22 mouse cellular contexts compared by ENCODE assay signal in the genomic region with DNA sequence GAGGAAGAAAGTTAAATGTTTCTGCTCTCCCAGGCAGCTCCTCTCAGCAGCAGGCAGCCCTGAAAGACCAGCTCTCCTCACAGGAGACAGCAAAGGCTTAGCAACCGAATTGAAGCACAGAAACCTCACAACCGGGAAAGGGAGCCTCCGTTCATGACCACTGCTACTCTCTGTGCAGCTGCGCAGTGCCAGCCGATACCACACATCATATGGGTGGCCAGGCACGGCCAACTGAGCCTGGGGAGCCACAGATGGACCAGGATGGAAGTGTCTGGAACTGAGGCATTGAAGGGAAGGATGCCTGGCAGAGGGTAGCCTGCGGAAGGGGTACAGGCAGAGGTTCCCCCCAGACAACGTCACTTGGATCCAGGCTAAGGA. TPM values are rescaled to one million over a fixed set of nuclear protein-coding genes. Genes with fewer than 3 reads are reported as not detected.
DNase-seq lines count a peak whose midpoint lies in the region; ATAC-seq lines count a peak whose summit lies in the region.
"Had no signal": no experiment of that assay in that cellular context is flagged by ENCODE, and none has a peak within 500 bp of the region (broad histone marks: within the 10 kb centered on the region; RNA-seq: fewer than 3 reads in every experiment).

No protein-coding gene starts in this region.

- no peaks in the 10 kb centered on the region for H3K36me3 ChIP-seq in heart, embryonic 10.5 days
- H3K36me3 ChIP-seq in hindbrain, embryonic 16.5 days (ENCODE audit: control insufficient read depth, insufficient read depth, low read length): no peaks in the 10 kb centered on the region
- H3K36me3 ChIP-seq: intestine, embryonic 15.5 days; liver, embryonic 12.5 days; lung, embryonic 15.5 days had no signal

- H3K4me2 ChIP-seq in hindbrain, embryonic 16.5 days (ENCODE audit: low read length): no peak overlapping the region
- H3K4me2 ChIP-seq: intestine, embryonic 15.5 days; liver, embryonic 12.5 days; lung, embryonic 15.5 days had no signal

- ATAC-seq in hindbrain, embryonic 16.5 days: peak; percentile 29; the same call in 1 of the 2 replicates
- no peak for ATAC-seq in megakaryocyte, adult 5-6 weeks (ENCODE audit: poor library complexity, severe bottlenecking)
- ATAC-seq: intestine, embryonic 15.5 days; liver, embryonic 12.5 days had no signal

- no peak for DNase-seq in heart, embryonic 10.5 days (ENCODE audit: low spot score)
- DNase-seq in heart, postnatal 36 days: no peak
- peak; percentile 62 for DNase-seq in retina, postnatal 1 day
- DNase-seq in retina, embryonic 14.5 days (ENCODE audit: low spot score): no peak
- no peak for DNase-seq in spleen, postnatal 10 days (ENCODE audit: low spot score in 2 of 2)
- DNase-seq in cerebellum, adult 9-10 months: no peak
- DNase-seq: adrenal gland, postnatal 10 days; cerebellum, adult 18-20 months; gastrocnemius, postnatal 25 days; heart, postnatal 10 days; left cerebral cortex, postnatal 4 days; thymus, adult 18-20 months had no signal

- no peak overlapping the region for H3K4me3 ChIP-seq in heart, embryonic 10.5 days
- no peak overlapping the region for H3K4me3 ChIP-seq in hindbrain, embryonic 16.5 days (ENCODE audit: low read length)
- H3K4me3 ChIP-seq: intestine, embryonic 15.5 days; liver, embryonic 12.5 days; lung, embryonic 15.5 days had no signal

- H3K27ac ChIP-seq in heart, embryonic 10.5 days: peak overlapping the region; percentile 42; the same call in 1 of the 2 replicates
- H3K27ac ChIP-seq in hindbrain, embryonic 16.5 days (ENCODE audit: low read depth, low read length): peak overlapping the region; percentile 61; the same call in 1 of the 2 replicates
- H3K27ac ChIP-seq: intestine, embryonic 15.5 days; liver, embryonic 12.5 days; lung, embryonic 15.5 days; macrophage had no signal

- peaks cover 45% of the 10 kb centered on the region for H3K27me3 ChIP-seq in heart, embryonic 10.5 days (ENCODE audit: insufficient read depth, poor library complexity, severe bottlenecking)
- H3K27me3 ChIP-seq in hindbrain, embryonic 16.5 days (replicated peaks; ENCODE audit: control insufficient read depth, insufficient read depth, low read length): no peaks in the 10 kb centered on the region
- H3K27me3 ChIP-seq: intestine, embryonic 15.5 days; lung, embryonic 15.5 days had no signal

- H3K9me3 ChIP-seq in heart, embryonic 10.5 days: no peaks in the 10 kb centered on the region
- H3K9me3 ChIP-seq in hindbrain, embryonic 16.5 days (ENCODE audit: control insufficient read depth, low read length): no peaks in the 10 kb centered on the region
- H3K9me3 ChIP-seq: intestine, embryonic 15.5 days; liver, embryonic 12.5 days; lung, embryonic 15.5 days had no signal

- intact Hi-C loops in heart, postnatal 36 days (cut with DNase I): no loop called here

- H3K4me1 ChIP-seq in heart, embryonic 10.5 days: peaks cover 29% of the 10 kb centered on the region
- peaks cover 5% of the 10 kb centered on the region for H3K4me1 ChIP-seq in hindbrain, embryonic 16.5 days (ENCODE audit: control insufficient read depth, insufficient read depth, low read depth, low read length)
- H3K4me1 ChIP-seq: intestine, embryonic 15.5 days; lung, embryonic 15.5 days had no signal

- H3K9ac ChIP-seq in hindbrain, embryonic 16.5 days (ENCODE audit: low read depth, low read length): peak overlapping the region; percentile 47; the same call in 1 of the 2 replicates
- H3K9ac ChIP-seq: intestine, embryonic 15.5 days; liver, embryonic 12.5 days; lung, embryonic 15.5 days had no signal

- WGBS in heart, embryonic 10.5 days: 59% methylated on average over 8 of the region's 8 CpGs
- WGBS in hindbrain, embryonic 16.5 days: 39% methylated on average over 8 of the region's 8 CpGs

RNA-seq across cellular contexts. Expression of gene Dmrtb1, which starts 47.0 kb away (rescaled TPM):
- polyA plus RNA-seq in heart, embryonic 10.5 days (2016; fragmentation: Nextera tagmentation; extraction: Ambion mirVana): 0.14 and 0.25 TPM in 2 replicates
- total RNA-seq in heart, postnatal 36 days (2021): not detected
- 10.9 and 15.8 TPM in 2 replicates for polyA plus RNA-seq in hindbrain, embryonic 16.5 days (2015; fragmentation: Nextera tagmentation; extraction: Ambion mirVana)
- 0.39 TPM in 1 of 2 replicates, not detected in the other for total RNA-seq in megakaryocyte, adult 5-6 weeks (2015)
- total RNA-seq in megakaryocyte, adult 5-6 weeks (2017): not detected in 2 replicates
- total RNA-seq: adrenal gland, postnatal 10 days; common myeloid progenitor, adult 5-6 weeks; gastrocnemius, postnatal 25 days; heart, postnatal 10 days had no signal
- polyA plus RNA-seq: intestine, embryonic 15.5 days; kidney, embryonic 16.5 days; liver, embryonic 12.5 days; lung, embryonic 15.5 days; macrophage; stomach, embryonic 14.5 days; urinary bladder, adult 2 months had no signal
